Mouse (Mus musculus) stomach, embryonic 16.5 days (tissue): Measurements from ENCODE around the gene Trim25. TPM values are rescaled to one million over a fixed set of nuclear protein-coding genes. Genes with fewer than 3 reads are reported as not detected.
A peak's percentile ranks its signal among the peaks of the same experiment; 100 is the strongest.
"Not testable (repeated sequence)": the region's sequence is repeated elsewhere in the genome, so short reads cannot be mapped to it uniquely, and the experiment has no call there.

Experiments
- ATAC-seq: fragments of 200-750 bp; cut with Nextera tagmentation; 2 replicates; pipeline ENCODE4 v1.8.0; 2017; ENCODE audit warnings: moderate number of reproducible peaks, moderate TSS enrichment; ENCODE audit not compliant: insufficient read depth, low FRiP score
- H3K27ac ChIP-seq: fragments of 300-500 bp; sonication (generic); 2 replicates; pipeline ENCODE4 v1.5.1; 2014; ENCODE audit warnings: low read length
- H3K27me3 ChIP-seq: fragments of 300-500 bp; sonication (generic); 2 replicates; pipeline ENCODE4 v1.6.1; 2014; ENCODE audit warnings: low read length, control low read depth, mixed read lengths; ENCODE audit not compliant: control insufficient read depth, insufficient read depth
- H3K36me3 ChIP-seq: fragments of 300-500 bp; sonication (generic); 2 replicates; pipeline ENCODE4 v1.6.1; 2014; ENCODE audit warnings: low read length; ENCODE audit not compliant: control insufficient read depth, insufficient read depth
- H3K4me1 ChIP-seq: fragments of 300-500 bp; sonication (generic); 2 replicates; pipeline ENCODE4 v1.6.1; 2014; ENCODE audit warnings: low read length, control low read depth, mixed read lengths; ENCODE audit not compliant: control insufficient read depth, insufficient read depth
- H3K4me2 ChIP-seq: fragments of 300-500 bp; sonication (generic); 2 replicates; pipeline ENCODE4 v1.6.1; 2014; ENCODE audit warnings: low read depth, low read length, mixed read lengths
- H3K4me3 ChIP-seq: fragments of 300-500 bp; sonication (generic); replicated peaks from 2 replicates; pipeline ENCODE4 v1.5.1; 2014; ENCODE audit warnings: mild to moderate bottlenecking, low read length
- H3K9ac ChIP-seq: fragments of 300-500 bp; sonication (generic); 2 replicates; pipeline ENCODE4 v1.6.1; 2014; ENCODE audit warnings: low read length
- H3K9me3 ChIP-seq: fragments of 300-500 bp; sonication (generic); replicated peaks from 2 replicates; pipeline ENCODE4 v1.6.1; 2016; ENCODE audit warnings: low read length, control low read depth; ENCODE audit not compliant: control insufficient read depth
- whole genome bisulfite sequencing: fragments of 180-500 bp; shearing (Covaris S2); extraction: QIAGEN DNeasy Blood & Tissue Kit; methylation state at CpG from one replicate; pipeline ENCODE4 v1.1.7; 2014; 5-methylcytosine and 5-hydroxymethylcytosine counted together
- polyA plus RNA-seq: library from polyadenylated mRNA; unstranded; fragments of >200 nt; fragmentation: Nextera tagmentation; extraction: Ambion mirVana; gene quantifications from 2 replicates; pipeline ENCODE4 v1.2.1, GENCODE M21; 2015

The Trim25 gene
- polyA plus RNA-seq, 1 experiment from 2014 or later = 27.8 TPM

GRCm38 (mm10) chr11:89041073-89041472, 41.9 kb downstream of the Trim25 start:
- not testable (repeated sequence) for H3K9ac ChIP-seq, ATAC-seq, H3K27ac ChIP-seq, H3K4me1 ChIP-seq, H3K4me3 ChIP-seq, H3K9me3 ChIP-seq, H3K4me2 ChIP-seq, H3K27me3 ChIP-seq
- H3K36me3 ChIP-seq = peaks cover 19% of the 10 kb centered on the region
- whole genome bisulfite sequencing = 88% methylated on average over 6 of the region's 7 CpGs

GRCm38 (mm10) chr11:89043046-89043445, 43.9 kb downstream of the Trim25 start:
- Histone ChIP-seq H3K36me3 (peaks cover 23% of the 10 kb centered on the region), H3K9ac (no peak overlapping the region), H3K27ac (no peak overlapping the region), H3K4me3 (no peak overlapping the region), H3K27me3 (no peaks in the 10 kb centered on the region), H3K9me3 (peaks cover 6% of the 10 kb centered on the region; the same call in 1 of the 2 replicates), H3K4me1 (no peaks in the 10 kb centered on the region), H3K4me2 (no peak overlapping the region)
- ATAC-seq = no peak
- whole genome bisulfite sequencing = 87% methylated on average over 7 of the region's 7 CpGs

- H3K4me2 ChIP-seq, H3K27ac ChIP-seq, H3K27me3 ChIP-seq, H3K4me3 ChIP-seq, H3K9me3 ChIP-seq, ATAC-seq, H3K9ac ChIP-seq, H3K4me1 ChIP-seq: not testable (repeated sequence)
- 97% methylated on average over 3 of the region's 3 CpGs for WGBS
- peaks cover 23% of the 10 kb centered on the region for H3K36me3 ChIP-seq
These were observed 46.3 kb downstream of the Trim25 start for GRCm38 (mm10) chr11:89045501-89045900.

GRCm38 (mm10) chr11:89046021-89046420, 46.8 kb downstream of the Trim25 start:
- Histone ChIP-seq H3K9me3 (peaks cover 6% of the 10 kb centered on the region; the same call in 1 of the 2 replicates), H3K9ac (no peak overlapping the region), H3K27me3 (no peaks in the 10 kb centered on the region), H3K4me2 (no peak overlapping the region), H3K4me3 (no peak overlapping the region), H3K4me1 (no peaks in the 10 kb centered on the region), H3K27ac (no peak overlapping the region), H3K36me3 (peaks cover 23% of the 10 kb centered on the region)
- no peak for ATAC-seq
- 94% methylated on average over 3 of the region's 3 CpGs for WGBS

- 84% methylated on average over 6 of the region's 6 CpGs for WGBS
- Histone ChIP-seq H3K4me3 (no peak overlapping the region), H3K27me3 (no peaks in the 10 kb centered on the region), H3K4me1 (peaks cover 6% of the 10 kb centered on the region; the same call in 1 of the 2 replicates), H3K9me3 (no peaks in the 10 kb centered on the region), H3K36me3 (peaks cover 4% of the 10 kb centered on the region; the same call in 1 of the 2 replicates), H3K4me2 (no peak overlapping the region), H3K9ac (no peak overlapping the region), H3K27ac (no peak overlapping the region)
- no peak for ATAC-seq
These were observed 52.6 kb downstream of the Trim25 start for GRCm38 (mm10) chr11:89051767-89052166.

GRCm38 (mm10) chr11:89055931-89056690, 56.9 kb downstream of the Trim25 start:
- no peaks in the 10 kb centered on the region for H3K36me3 ChIP-seq
- no peak overlapping the region for H3K9ac ChIP-seq
- H3K9me3 ChIP-seq = no peaks in the 10 kb centered on the region
- 66% methylated on average over 13 of the region's 13 CpGs for WGBS
- H3K27me3 ChIP-seq = no peaks in the 10 kb centered on the region
- H3K27ac ChIP-seq = no peak overlapping the region
- no peak overlapping the region for H3K4me3 ChIP-seq
- H3K4me2 ChIP-seq = no peak overlapping the region
- ATAC-seq = no peak
- peaks cover 22% of the 10 kb centered on the region for H3K4me1 ChIP-seq

- H3K9ac ChIP-seq = peak overlapping the region; percentile 18; the same call in 1 of the 2 replicates
- H3K27me3 ChIP-seq = no peaks in the 10 kb centered on the region
- no peaks in the 10 kb centered on the region for H3K36me3 ChIP-seq
- H3K4me3 ChIP-seq = peak overlapping the region; percentile 86
- WGBS = 63% methylated on average over 11 of the region's 11 CpGs
- no peak for ATAC-seq
- H3K4me1 ChIP-seq = peaks cover 22% of the 10 kb centered on the region
- no peaks in the 10 kb centered on the region for H3K9me3 ChIP-seq
- no peak overlapping the region for H3K27ac ChIP-seq
- peak overlapping the region; percentile 97 for H3K4me2 ChIP-seq
These were observed 59.5 kb downstream of the Trim25 start for GRCm38 (mm10) chr11:89058515-89059270.

- no peaks in the 10 kb centered on the region for H3K27me3 ChIP-seq
- H3K36me3 ChIP-seq = no peaks in the 10 kb centered on the region
- H3K4me1 ChIP-seq = peaks cover 22% of the 10 kb centered on the region
- under 1% methylated on average over 33 of the region's 33 CpGs for WGBS
- peak overlapping the region; percentile 86 for H3K4me3 ChIP-seq
- peak overlapping the region; percentile 82 for H3K9ac ChIP-seq
- peak; percentile 50; the same call in 1 of the 2 replicates for ATAC-seq
- H3K27ac ChIP-seq = peak overlapping the region; percentile 68
- peak overlapping the region; percentile 97 for H3K4me2 ChIP-seq
- no peaks in the 10 kb centered on the region for H3K9me3 ChIP-seq
These were observed 60.8 kb downstream of the Trim25 start for GRCm38 (mm10) chr11:89059919-89060422.
